Mouse (Mus musculus): ENCODE measurements around the gene Sprtn.

GRCm38 (mm10) chr8:124878946-124879526 is 18.6 kb upstream of the Sprtn start:
- TF ChIP-seq CTCF (IDR thresholded peaks at IDR 0.05; ENCODE audit: insufficient read depth, low read depth, low read length) (no peak), POLR2A (IDR thresholded peaks at IDR 0.05; ENCODE audit: insufficient read depth, low read depth, low read length) (no peak)

All from olfactory bulb, adult 2 months (tissue).